Mouse (Mus musculus) lung, embryonic 14.5 days (tissue): ENCODE results near the gene Lurap1l. TPM values are rescaled to one million over a fixed set of nuclear protein-coding genes. Genes with fewer than 3 reads are reported as not detected.

Experiments
- ATAC-seq: fragments of 200-750 bp; cut with Nextera tagmentation; 2 replicates; pipeline ENCODE4 v1.8.0; 2017; ENCODE audit warnings: mild to moderate bottlenecking, moderate TSS enrichment, moderate library complexity; ENCODE audit not compliant: insufficient read depth
- DNase-seq: peaks from one replicate; pipeline ENCODE4 v3.0.0-alpha.2; 2015
- H3K27ac ChIP-seq: fragments of 300-500 bp; sonication (generic); 2 replicates; pipeline ENCODE4 v1.5.1; 2014; ENCODE audit warnings: low read depth, mild to moderate bottlenecking, moderate library complexity
- H3K27me3 ChIP-seq: fragments of 300-500 bp; sonication (generic); 2 replicates; pipeline ENCODE4 v1.6.1; 2014; ENCODE audit warnings: low read length, control low read depth; ENCODE audit not compliant: insufficient read depth
- H3K36me3 ChIP-seq: fragments of 300-500 bp; sonication (generic); 2 replicates; pipeline ENCODE4 v1.6.1; 2014; ENCODE audit warnings: control low read depth; ENCODE audit not compliant: insufficient read depth
- H3K4me1 ChIP-seq: fragments of 300-500 bp; sonication (generic); 2 replicates; pipeline ENCODE4 v1.6.1; 2014; ENCODE audit warnings: antibody characterized with exemption, control low read depth; ENCODE audit not compliant: insufficient read depth
- H3K4me2 ChIP-seq: fragments of 300-500 bp; sonication (generic); 2 replicates; pipeline ENCODE4 v1.6.1; 2014; ENCODE audit warnings: mild to moderate bottlenecking
- H3K4me3 ChIP-seq: fragments of 300-500 bp; sonication (generic); 2 replicates; pipeline ENCODE4 v1.5.1; 2014; ENCODE audit warnings: low read depth, low read length
- H3K9ac ChIP-seq: fragments of 300-500 bp; sonication (generic); 2 replicates; pipeline ENCODE4 v1.6.1; 2014
- H3K9me3 ChIP-seq: fragments of 300-500 bp; sonication (generic); 2 replicates; pipeline ENCODE4 v1.6.1; 2016; ENCODE audit warnings: low read depth, low read length, control low read depth
- CTCF ChIP-seq: IDR thresholded peaks from 2 replicates; pipeline ENCODE4 v1.5.1; 2016; ENCODE audit warnings: antibody characterized with exemption, low read depth
- WGBS: fragments of 180-500 bp; shearing (Covaris S2); extraction: QIAGEN DNeasy Blood & Tissue Kit; methylation state at CpG from one replicate; pipeline ENCODE4 v1.1.7; 2014; 5-methylcytosine and 5-hydroxymethylcytosine counted together
- microRNA-seq: library from miRNA; unstranded; fragments of <30 nt; microRNA quantifications from one replicate; pipeline ENCODE4, GENCODE M21; 2016; ENCODE audit warnings: borderline number of aligned reads
- polyA plus RNA-seq: library from polyadenylated mRNA; unstranded; fragments of >200 nt; fragmentation: Nextera tagmentation; extraction: Ambion mirVana; gene quantifications from 2 replicates; pipeline ENCODE4 v1.2.1, GENCODE M21; 2014

Gene Lurap1l
- polyA plus RNA-seq, 1 experiment from 2014 or later = 25.9 TPM

DNA sequence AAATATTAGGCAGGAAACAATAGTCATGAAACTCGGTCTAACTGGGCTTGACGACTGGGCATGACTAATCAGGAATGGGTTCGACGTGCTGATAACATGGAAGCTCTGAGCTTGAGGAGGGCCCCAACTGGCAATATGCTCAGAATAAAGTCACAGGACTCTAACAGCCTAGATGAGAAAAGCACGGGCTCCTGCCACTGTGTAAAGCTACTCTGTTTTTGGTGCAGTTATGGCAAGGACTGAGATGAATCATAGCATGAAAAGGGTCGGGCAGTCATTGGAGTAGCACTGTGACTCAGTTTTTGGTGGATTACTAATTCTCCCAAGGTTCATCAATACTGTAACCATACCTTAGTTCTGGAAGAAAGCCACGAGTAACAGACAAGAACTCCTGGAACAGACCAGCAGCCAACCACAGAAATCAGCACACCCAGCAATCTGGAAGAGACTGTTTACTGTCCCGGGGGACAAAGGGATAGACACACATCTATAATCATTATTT is 39.9 kb downstream of the Lurap1l start:
- H3K9ac ChIP-seq = no peak overlapping the region
- H3K9me3 ChIP-seq = no peaks in the 10 kb centered on the region
- TF ChIP-seq CTCF = no peak
- no peak overlapping the region for H3K4me3 ChIP-seq
- ATAC-seq = no peak
- no peaks in the 10 kb centered on the region for H3K4me1 ChIP-seq
- no peak overlapping the region for H3K4me2 ChIP-seq
- H3K36me3 ChIP-seq = no peaks in the 10 kb centered on the region
- WGBS = 55% methylated on average over 8 of the region's 8 CpGs
- H3K27me3 ChIP-seq = no peaks in the 10 kb centered on the region
- H3K27ac ChIP-seq = no peak overlapping the region
- DNase-seq = no peak

DNA sequence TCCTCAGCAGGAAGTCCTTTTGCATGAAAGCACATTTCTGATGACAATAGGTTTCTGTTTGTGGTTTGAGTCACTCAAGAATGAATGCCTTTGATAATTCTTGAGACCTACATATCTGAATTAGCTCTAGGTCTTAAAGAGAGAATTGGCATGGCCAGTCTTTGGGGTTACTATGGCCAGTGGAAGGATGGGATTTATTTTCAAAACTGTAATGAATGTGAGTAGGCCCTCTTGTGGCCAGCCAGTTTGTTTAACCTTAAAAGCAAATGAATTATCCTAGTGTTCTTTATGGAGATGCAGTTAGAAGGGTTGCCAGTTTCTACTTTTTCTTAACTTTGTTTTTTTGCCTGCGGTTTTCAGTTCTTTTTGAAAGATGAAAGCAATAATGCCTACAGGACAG is 42.2 kb downstream of the Lurap1l start:
- 77% methylated on average over 1 of the region's 1 CpGs for WGBS
- H3K4me3 ChIP-seq = no peak overlapping the region
- no peaks in the 10 kb centered on the region for H3K36me3 ChIP-seq
- no peak overlapping the region for H3K4me2 ChIP-seq
- peak; percentile 22 for DNase-seq
- no peaks in the 10 kb centered on the region for H3K9me3 ChIP-seq
- no peak for ATAC-seq
- no peaks in the 10 kb centered on the region for H3K27me3 ChIP-seq
- no peak overlapping the region for H3K9ac ChIP-seq
- no peak overlapping the region for H3K27ac ChIP-seq
- peak; percentile 24; the same call in 1 of the 2 replicates for TF ChIP-seq CTCF
- no peaks in the 10 kb centered on the region for H3K4me1 ChIP-seq

DNA sequence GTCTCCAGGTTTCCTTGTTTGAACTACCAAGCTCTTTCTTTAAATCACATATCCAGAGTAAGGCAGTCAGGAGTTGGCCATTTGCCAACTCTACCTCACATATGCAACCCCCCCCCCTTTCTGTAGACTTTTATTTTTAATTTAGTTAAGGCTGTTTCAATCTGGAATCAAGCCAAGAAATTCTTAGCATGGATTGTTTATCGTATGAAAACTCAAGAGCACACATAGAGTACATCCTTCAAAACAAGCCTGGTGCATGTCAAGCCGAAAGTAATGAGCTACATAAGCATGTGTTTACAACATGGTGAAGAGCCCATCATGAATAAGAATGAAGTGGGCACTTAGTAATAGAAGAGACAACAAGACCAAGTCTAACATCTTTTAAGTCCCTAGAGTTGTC is 45.5 kb downstream of the Lurap1l start:
- H3K4me1 ChIP-seq = no peaks in the 10 kb centered on the region
- no peaks in the 10 kb centered on the region for H3K27me3 ChIP-seq
- no peak overlapping the region for H3K9ac ChIP-seq
- H3K4me2 ChIP-seq = no peak overlapping the region
- ATAC-seq (peak; percentile 41), DNase-seq (peak; percentile 81)
- H3K27ac ChIP-seq = no peak overlapping the region
- H3K36me3 ChIP-seq = no peaks in the 10 kb centered on the region
- WGBS = 24% methylated on average over 2 of the region's 2 CpGs
- TF ChIP-seq CTCF = no peak
- no peaks in the 10 kb centered on the region for H3K9me3 ChIP-seq
- no peak overlapping the region for H3K4me3 ChIP-seq

DNA sequence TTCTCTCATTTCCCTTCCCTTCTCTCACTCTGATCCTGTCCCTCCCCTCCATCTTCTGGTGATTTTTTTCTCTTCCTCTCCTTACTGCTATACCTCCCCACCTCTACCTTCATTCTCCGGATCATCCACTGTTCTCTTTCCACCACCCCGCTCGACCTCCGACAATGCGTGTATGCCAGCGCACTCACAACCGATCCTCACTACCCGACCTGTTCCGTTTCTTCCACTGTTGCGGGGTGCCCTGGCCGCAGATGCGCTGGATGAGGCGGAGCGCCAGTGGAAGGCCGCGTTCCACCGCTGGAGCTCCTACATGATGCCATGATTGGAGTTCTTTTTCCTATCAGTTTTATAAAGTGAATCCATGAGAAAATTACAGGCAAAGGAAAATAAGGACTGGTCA is 57.1 kb downstream of the Lurap1l start:
- WGBS = 93% methylated on average over 17 of the region's 17 CpGs
- no peak overlapping the region for H3K4me3 ChIP-seq
- no peak for ATAC-seq
- no peak overlapping the region for H3K9ac ChIP-seq
- H3K27ac ChIP-seq = no peak overlapping the region
- no peaks in the 10 kb centered on the region for H3K4me1 ChIP-seq
- no peak for DNase-seq
- no peak overlapping the region for H3K4me2 ChIP-seq
- no peaks in the 10 kb centered on the region for H3K36me3 ChIP-seq
- H3K9me3 ChIP-seq = peaks cover 4% of the 10 kb centered on the region; the same call in 1 of the 2 replicates
- no peaks in the 10 kb centered on the region for H3K27me3 ChIP-seq
- TF ChIP-seq CTCF = no peak

DNA sequence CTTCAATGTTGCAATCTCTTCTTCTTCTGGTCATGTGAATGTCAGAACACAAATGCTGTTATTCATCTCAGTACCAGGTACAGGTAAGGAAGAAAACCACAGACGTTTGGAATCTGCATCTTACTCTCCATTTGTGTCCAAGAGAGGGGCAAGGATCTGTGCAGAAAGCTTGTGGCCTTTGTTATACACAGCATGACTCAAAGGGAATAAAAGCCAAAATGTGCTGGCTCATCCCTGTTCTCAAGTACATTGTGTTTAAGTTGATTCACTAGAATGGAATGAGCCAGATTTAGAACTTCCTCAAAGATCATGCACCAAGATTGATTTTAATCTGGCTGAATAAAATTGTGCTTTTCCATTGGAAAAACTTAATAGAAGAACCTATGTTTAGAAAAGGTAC is 61.4 kb downstream of the Lurap1l start:
- no peaks in the 10 kb centered on the region for H3K36me3 ChIP-seq
- H3K4me1 ChIP-seq = no peaks in the 10 kb centered on the region
- no peak overlapping the region for H3K9ac ChIP-seq
- peaks cover 4% of the 10 kb centered on the region; the same call in 1 of the 2 replicates for H3K9me3 ChIP-seq
- no peak overlapping the region for H3K27ac ChIP-seq
- no peak overlapping the region for H3K4me2 ChIP-seq
- no peak for TF ChIP-seq CTCF
- no peak overlapping the region for H3K4me3 ChIP-seq
- no peak for ATAC-seq
- no peak for DNase-seq
- H3K27me3 ChIP-seq = no peaks in the 10 kb centered on the region
- 43% methylated on average over 1 of the region's 1 CpGs for WGBS

DNA sequence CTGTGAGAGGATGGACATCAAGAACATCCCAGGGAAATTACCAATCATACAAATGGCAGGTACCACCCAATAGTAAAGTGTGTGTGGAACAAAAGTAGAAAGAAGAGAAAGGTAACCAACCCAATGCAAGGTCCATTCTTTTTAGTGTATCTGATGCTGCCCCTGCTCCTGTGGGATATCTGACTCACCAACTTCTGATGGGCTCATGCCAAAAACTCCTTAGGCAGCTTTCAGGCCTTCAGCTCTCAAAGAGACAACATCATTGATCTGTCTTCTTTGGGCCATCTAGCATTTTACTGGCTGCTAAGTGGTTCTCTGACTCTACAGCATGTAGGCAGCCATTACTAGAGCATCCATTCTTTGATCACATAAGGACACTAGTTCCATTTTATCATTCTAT is 63.5 kb downstream of the Lurap1l start:
- H3K9me3 ChIP-seq = no peaks in the 10 kb centered on the region
- H3K4me1 ChIP-seq = no peaks in the 10 kb centered on the region
- no peak overlapping the region for H3K27ac ChIP-seq
- no peaks in the 10 kb centered on the region for H3K27me3 ChIP-seq
- no peak overlapping the region for H3K4me2 ChIP-seq
- DNase-seq (no peak), ATAC-seq (no peak)
- no peak for TF ChIP-seq CTCF
- H3K36me3 ChIP-seq = no peaks in the 10 kb centered on the region
- H3K9ac ChIP-seq = no peak overlapping the region
- no peak overlapping the region for H3K4me3 ChIP-seq

DNA sequence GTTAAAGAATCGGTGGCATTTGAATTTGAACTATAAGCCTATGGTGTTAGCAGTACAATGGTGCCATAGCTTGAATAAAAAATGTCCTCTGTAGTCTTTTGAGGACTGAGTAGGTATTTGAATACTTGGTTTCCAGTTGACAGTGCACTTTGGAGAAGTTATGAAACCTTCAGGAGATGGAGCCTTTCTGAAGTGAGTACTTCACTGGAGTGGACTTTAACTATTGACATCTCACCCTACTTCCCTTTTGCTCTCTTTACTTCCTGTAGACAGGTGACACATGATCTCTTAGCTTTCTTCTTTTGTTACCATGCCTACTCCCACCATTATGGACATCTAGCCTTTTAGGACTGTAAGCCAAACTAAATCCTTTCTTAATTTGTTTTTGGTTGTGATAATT is 80.4 kb downstream of the Lurap1l start:
- no peaks in the 10 kb centered on the region for H3K4me1 ChIP-seq
- H3K4me2 ChIP-seq = no peak overlapping the region
- ATAC-seq (no peak), DNase-seq (no peak)
- H3K27me3 ChIP-seq = no peaks in the 10 kb centered on the region
- H3K27ac ChIP-seq = no peak overlapping the region
- H3K36me3 ChIP-seq = no peaks in the 10 kb centered on the region
- WGBS = 64% methylated on average over 1 of the region's 1 CpGs
- H3K9ac ChIP-seq = no peak overlapping the region
- H3K9me3 ChIP-seq = no peaks in the 10 kb centered on the region
- no peak overlapping the region for H3K4me3 ChIP-seq
- TF ChIP-seq CTCF = no peak

DNA sequence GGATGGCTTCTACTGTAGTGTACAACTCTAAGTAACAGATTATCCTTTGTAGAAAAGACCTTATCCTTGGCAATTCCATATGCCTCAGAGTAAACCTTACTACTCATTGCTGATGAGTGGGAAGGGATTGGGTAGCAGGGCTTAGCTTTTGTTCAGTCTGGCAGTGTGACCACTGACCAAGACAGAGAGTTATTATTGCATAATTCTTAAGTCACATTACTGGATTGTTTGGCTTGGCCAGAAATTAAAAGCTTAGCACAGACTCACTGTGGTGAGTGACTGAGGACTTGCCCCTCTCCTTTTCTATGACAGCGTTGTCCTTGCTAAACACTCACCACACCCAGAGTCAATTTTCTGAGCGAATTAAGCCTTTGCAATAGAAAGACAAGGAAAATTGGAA is 93.1 kb downstream of the Lurap1l start:
- Histone ChIP-seq H3K27ac (no peak overlapping the region), H3K4me2 (no peak overlapping the region), H3K4me1 (0 out of 2 replicates have a peak, but pooled peaks cover 2% of the 10 kb centered on the region), H3K4me3 (no peak overlapping the region), H3K36me3 (no peaks in the 10 kb centered on the region), H3K9me3 (no peaks in the 10 kb centered on the region), H3K9ac (no peak overlapping the region), H3K27me3 (no peaks in the 10 kb centered on the region)
- DNase-seq = peak; percentile 26
- no peak for TF ChIP-seq CTCF
- peak; percentile 23; the same call in 1 of the 2 replicates for ATAC-seq
- WGBS = 69% methylated on average over 2 of the region's 2 CpGs

Small RNAs within 50 kb of the gene (microRNA-seq; reads per million reads assigned to microRNA genes)
- not detected for gene Gm27452

Other genes starting within 250 kb of the Lurap1l start
- gene Tyrp1, start 76.5 kb upstream of the Lurap1l start, polyA plus RNA-seq = not detected in 2 replicates